Mouse (Mus musculus): ENCODE results near the gene Brwd3. TPM values are rescaled to one million over a fixed set of nuclear protein-coding genes. Genes with fewer than 3 reads are reported as not detected.

Brwd3 gene
- polyA plus RNA-seq, 1 experiment from 2014 or later, result 4.4 TPM

DNA sequence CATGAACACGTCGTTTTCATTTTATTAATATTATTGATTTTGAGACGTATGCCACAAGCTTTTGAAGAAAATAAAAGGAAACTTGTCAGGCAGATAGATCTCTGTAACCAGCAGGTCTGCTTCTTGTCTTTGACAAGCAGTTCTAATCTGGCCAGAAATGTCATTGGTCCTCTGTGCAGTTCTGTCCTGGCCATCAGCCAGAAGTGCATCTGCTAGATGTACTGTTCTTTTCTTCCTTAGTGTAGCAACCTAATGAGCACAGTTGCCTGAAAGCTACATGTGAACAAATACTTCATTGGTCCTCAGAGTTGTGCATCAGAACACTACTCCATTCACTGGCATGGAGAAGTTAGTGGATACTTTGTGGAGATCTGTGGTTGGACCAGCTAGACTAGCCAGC is 105.1 kb downstream of the Brwd3 start:
- Histone ChIP-seq H3K36me3 (replicated peaks) (no peaks in the 10 kb centered on the region), H3K27ac (replicated peaks) (no peak overlapping the region), H3K4me1 (0 out of 2 replicates have a peak, but pooled peaks cover 2% of the 10 kb centered on the region), H3K9me3 (no peaks in the 10 kb centered on the region), H3K4me3 (no peak overlapping the region), H3K27me3 (replicated peaks; ENCODE audit: low read depth, poor library complexity, severe bottlenecking) (no peaks in the 10 kb centered on the region)
- DNase-seq (ENCODE audit: low spot score), result no peak
- WGBS, result 86% methylated on average over 3 of the region's 3 CpGs

DNA sequence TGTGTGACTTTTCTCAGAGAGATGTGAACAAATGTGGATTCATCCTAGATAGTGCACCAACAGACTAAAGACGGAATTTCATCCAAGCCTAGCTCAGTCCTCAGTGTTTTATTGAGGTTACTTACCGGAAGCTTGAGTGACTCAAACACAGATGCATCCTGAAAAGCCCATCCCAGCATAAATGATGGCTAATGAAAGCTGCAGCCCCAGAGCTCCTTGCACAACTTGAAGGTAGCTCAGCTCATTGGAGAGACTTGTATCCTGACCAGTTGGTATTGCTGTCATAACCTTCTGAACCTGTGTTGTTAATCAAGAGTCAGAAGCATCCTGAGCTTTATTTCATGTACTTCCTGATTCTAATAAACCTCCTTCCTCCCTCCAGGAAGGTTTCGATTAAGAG is 105.8 kb downstream of the Brwd3 start:
- H3K27me3 ChIP-seq (replicated peaks; ENCODE audit: low read depth, poor library complexity, severe bottlenecking), result no peaks in the 10 kb centered on the region
- no peaks in the 10 kb centered on the region for H3K36me3 ChIP-seq (replicated peaks)
- WGBS, result 85% methylated on average over 3 of the region's 3 CpGs
- no peak for DNase-seq (ENCODE audit: low spot score)
- H3K4me3 ChIP-seq, result no peak overlapping the region
- H3K27ac ChIP-seq (replicated peaks), result no peak overlapping the region
- H3K9me3 ChIP-seq, result no peaks in the 10 kb centered on the region
- 0 out of 2 replicates have a peak, but pooled peaks cover 2% of the 10 kb centered on the region for H3K4me1 ChIP-seq

DNA sequence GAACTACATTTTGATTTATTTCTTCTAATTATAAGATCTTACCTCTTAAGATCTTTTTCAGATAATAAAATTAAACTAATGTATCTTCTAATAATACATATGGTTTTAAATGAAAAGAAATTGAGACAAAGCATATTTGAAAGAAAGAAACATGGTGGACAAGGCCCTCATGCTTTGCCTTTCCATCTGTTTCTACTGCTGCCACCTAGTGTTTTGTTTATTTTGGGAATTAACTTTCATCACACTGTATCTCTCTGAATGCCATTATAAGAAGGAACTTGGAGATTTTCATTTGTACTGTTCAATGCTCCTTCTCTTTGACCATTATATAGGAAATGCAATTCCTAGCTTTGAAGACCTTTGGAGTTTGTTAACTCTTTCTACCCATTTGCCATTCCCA is 109.9 kb downstream of the Brwd3 start:
- no peaks in the 10 kb centered on the region for H3K4me1 ChIP-seq
- no peak for DNase-seq (ENCODE audit: low spot score)
- no peak overlapping the region for H3K4me3 ChIP-seq
- H3K27ac ChIP-seq (replicated peaks), result no peak overlapping the region
- no peaks in the 10 kb centered on the region for H3K27me3 ChIP-seq (replicated peaks; ENCODE audit: low read depth, poor library complexity, severe bottlenecking)
- no peaks in the 10 kb centered on the region for H3K36me3 ChIP-seq (replicated peaks)
- no peaks in the 10 kb centered on the region for H3K9me3 ChIP-seq

DNA sequence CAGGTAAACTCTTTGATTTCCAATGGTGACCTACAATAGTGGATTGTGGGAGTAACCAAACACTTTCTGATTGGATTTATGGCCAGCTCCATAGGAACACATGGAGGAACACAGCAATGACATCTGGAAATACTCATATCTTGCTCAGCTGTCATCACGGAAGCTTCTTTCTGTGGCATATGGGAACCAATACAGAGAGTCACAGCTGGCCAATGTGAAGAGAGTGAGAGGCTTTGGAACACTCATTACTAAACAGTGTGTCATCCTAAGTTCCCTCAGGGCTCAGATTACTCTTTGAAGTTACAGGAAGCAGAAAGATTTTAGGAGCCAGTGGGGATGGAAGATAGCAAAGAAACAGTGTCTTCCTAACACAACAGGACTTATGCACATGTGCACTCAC is 111.7 kb downstream of the Brwd3 start:
- DNase-seq (ENCODE audit: low spot score), result no peak
- H3K4me3 ChIP-seq, result no peak overlapping the region
- no peaks in the 10 kb centered on the region for H3K27me3 ChIP-seq (replicated peaks; ENCODE audit: low read depth, poor library complexity, severe bottlenecking)
- no peaks in the 10 kb centered on the region for H3K9me3 ChIP-seq
- WGBS, result 74% methylated on average over 1 of the region's 1 CpGs
- H3K4me1 ChIP-seq, result no peaks in the 10 kb centered on the region
- H3K27ac ChIP-seq (replicated peaks), result no peak overlapping the region
- no peaks in the 10 kb centered on the region for H3K36me3 ChIP-seq (replicated peaks)

DNA sequence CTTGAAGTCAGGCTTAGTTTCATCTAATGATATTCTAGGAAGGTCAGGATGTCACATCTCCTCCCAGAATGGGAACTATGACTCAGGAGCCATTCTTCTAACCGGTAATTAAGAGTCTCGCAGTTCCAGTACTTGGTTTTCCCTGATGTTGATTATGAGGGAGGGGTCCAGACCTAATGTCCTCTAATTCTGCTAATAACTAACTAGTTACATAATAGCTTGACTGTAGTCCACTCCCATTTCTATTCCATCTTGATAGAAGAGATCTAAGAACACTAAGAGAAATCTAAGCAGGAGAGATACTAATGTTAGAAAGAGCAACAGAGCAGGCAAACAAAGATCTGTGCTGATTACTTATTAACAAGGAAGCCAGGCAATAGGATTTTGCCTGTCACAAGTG is 129.9 kb downstream of the Brwd3 start:
- no peaks in the 10 kb centered on the region for H3K4me1 ChIP-seq
- no peaks in the 10 kb centered on the region for H3K36me3 ChIP-seq (replicated peaks)
- H3K27ac ChIP-seq (replicated peaks), result no peak overlapping the region
- WGBS, result 80% methylated on average over 2 of the region's 2 CpGs
- no peak for DNase-seq (ENCODE audit: low spot score)
- no peaks in the 10 kb centered on the region for H3K9me3 ChIP-seq
- no peak overlapping the region for H3K4me3 ChIP-seq
- no peaks in the 10 kb centered on the region for H3K27me3 ChIP-seq (replicated peaks; ENCODE audit: low read depth, poor library complexity, severe bottlenecking)

Other genes with a start within 250 kb of the Brwd3 start
- gene Gm379, start 169.5 kb downstream of the Brwd3 start, polyA plus RNA-seq (2016; fragmentation: Nextera tagmentation; extraction: Ambion mirVana), result 0.17 TPM in 1 of 2 replicates, not detected in the other
- 24.5 and 28.0 TPM in 2 replicates for gene Hmgn5, start 179.0 kb upstream of the Brwd3 start, polyA plus RNA-seq (2016; fragmentation: Nextera tagmentation; extraction: Ambion mirVana)